Mouse (Mus musculus) megakaryocyte, embryonic 14.5 days (primary cell): ENCODE measurements around the gene Amh. TPM values are rescaled to one million over a fixed set of nuclear protein-coding genes. Genes with fewer than 3 reads are reported as not detected.

Source experiments
- H3K27me3 ChIP-seq: replicated peaks from 2 replicates; pipeline ENCODE3; 2012; ENCODE audit warnings: inconsistent platforms
- H3K36me3 ChIP-seq: replicated peaks from 2 replicates; pipeline ENCODE3; 2012; ENCODE audit warnings: low read length, inconsistent platforms, mixed read lengths
- H3K4me1 ChIP-seq: 2 replicates; pipeline ENCODE4 v1.6.1; 2012; ENCODE audit warnings: inconsistent platforms
- H3K4me3 ChIP-seq: replicated peaks from 2 replicates; pipeline ENCODE3; 2012; ENCODE audit warnings: moderate library complexity, mild to moderate bottlenecking, inconsistent platforms
- H3K9me3 ChIP-seq: 2 replicates; pipeline ENCODE4 v1.6.1; 2012; ENCODE audit warnings: inconsistent platforms
- FLI1 ChIP-seq: IDR thresholded peaks from 2 replicates; pipeline ENCODE4 v1.6.1; 2012; ENCODE audit warnings: low read length, inconsistent platforms, mixed read lengths
- GATA1 ChIP-seq: IDR thresholded peaks from 3 replicates; pipeline ENCODE4 v1.6.1; 2012; ENCODE audit warnings: mixed read lengths, low read length, inconsistent platforms, borderline replicate concordance
- polyA plus RNA-seq: library from polyadenylated mRNA; stranded (reverse); fragments of >175 nt; gene quantifications from 2 replicates; pipeline ENCODE4 v1.2.3, GENCODE M21; 2012; ENCODE audit warnings: low replicate concordance; ENCODE audit not compliant: insufficient read depth

Gene Amh
- polyA plus RNA-seq, 1 experiment = 1.1 TPM

DNA sequence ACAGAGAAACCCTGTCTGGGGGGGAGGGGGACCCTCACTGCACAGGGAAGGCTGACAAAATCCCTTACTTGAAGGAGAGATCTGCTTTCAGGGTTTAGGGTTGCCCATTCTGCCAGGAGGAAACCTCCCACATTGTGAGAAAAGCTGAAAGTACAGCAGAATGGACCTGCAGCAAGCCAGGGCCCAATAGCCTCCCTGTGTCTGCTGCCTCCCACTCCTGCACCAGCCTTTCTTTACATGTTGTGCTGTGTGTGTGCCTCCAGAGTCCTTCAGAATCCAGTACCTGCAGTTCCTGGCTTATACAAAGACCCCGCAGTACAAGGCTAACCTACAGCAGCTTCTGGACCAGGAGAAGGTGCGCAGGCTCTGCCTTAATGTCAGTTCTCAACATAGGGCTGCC is 20.7 kb upstream of the Amh start:
- no peak overlapping the region for H3K4me3 ChIP-seq
- H3K36me3 ChIP-seq = peaks cover 100% of the 10 kb centered on the region
- no peaks in the 10 kb centered on the region for H3K27me3 ChIP-seq
- peaks cover 13% of the 10 kb centered on the region for H3K4me1 ChIP-seq
- TF ChIP-seq GATA1 = no peak
- TF ChIP-seq FLI1 = no peak
- no peaks in the 10 kb centered on the region for H3K9me3 ChIP-seq

DNA sequence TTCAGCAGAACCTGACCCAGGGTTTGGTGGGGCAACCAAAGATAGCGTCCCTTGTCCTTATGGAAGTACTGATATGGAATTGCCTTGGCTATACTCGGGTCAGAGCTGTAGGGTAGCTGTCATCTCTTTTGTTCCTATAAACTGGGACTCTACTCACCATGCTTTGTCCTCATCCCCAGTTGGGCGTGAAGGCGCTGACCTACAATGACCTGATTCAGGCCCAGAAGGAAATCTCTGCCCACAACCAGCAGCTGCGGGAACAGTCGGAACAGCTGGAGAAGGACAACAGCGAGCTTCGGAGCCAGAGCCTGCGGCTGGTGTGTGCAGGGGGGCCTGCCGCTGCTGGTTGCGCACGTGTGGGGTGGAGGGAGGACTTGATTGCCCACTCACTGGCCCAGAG is 20.2 kb upstream of the Amh start:
- peaks cover 99% of the 10 kb centered on the region for H3K36me3 ChIP-seq

DNA sequence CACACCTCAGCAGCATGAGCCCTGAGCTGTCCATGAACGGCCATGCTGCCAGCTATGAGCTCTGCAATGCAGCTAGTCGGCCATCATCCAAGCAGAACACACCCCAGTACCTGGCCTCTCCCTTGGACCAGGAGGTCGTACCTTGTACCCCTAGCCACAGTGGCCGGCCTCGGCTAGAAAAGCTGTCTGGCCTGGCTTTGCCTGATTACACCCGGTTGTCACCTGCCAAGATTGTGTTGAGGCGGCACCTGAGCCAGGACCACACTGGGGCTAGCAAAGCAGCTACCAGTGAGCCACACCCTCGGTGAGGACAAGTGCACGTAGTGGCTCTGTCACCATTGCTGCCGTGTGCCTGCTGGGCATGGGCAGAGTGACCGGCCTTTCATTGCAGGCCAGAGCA is 19.1 kb upstream of the Amh start:
- Histone ChIP-seq H3K4me1 (peaks cover 5% of the 10 kb centered on the region; the same call in 1 of the 2 replicates), H3K4me3 (no peak overlapping the region), H3K36me3 (peaks cover 99% of the 10 kb centered on the region), H3K9me3 (no peaks in the 10 kb centered on the region), H3K27me3 (no peaks in the 10 kb centered on the region)
- TF ChIP-seq FLI1 (no peak), GATA1 (no peak)

More for the DNA sequence above, 20.2 kb upstream of the Amh start:
- TF ChIP-seq FLI1 (no peak), GATA1 (no peak)
- Histone ChIP-seq H3K4me3 (no peak overlapping the region), H3K9me3 (no peaks in the 10 kb centered on the region), H3K4me1 (peaks cover 7% of the 10 kb centered on the region), H3K27me3 (no peaks in the 10 kb centered on the region)

DNA sequence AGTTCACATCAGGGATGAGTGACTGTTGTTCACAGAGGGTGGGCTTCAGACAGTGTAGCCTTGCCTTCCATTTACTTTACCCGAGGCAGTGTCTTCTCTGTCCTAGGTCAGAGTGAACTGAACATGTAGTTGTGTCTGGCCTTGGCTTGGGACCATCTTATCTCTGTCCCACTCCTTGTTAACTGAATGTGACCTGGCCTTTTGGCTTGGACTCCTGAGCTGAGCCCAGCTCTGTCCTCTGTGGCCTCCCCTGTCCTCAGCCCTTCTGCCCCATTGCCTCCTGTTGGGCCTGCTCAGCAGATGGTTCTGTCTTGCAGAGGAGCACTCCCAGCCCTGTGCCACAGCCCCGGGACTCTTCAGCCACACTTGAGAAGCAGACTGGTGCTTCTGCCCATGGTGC is 17.5 kb upstream of the Amh start:
- no peak for TF ChIP-seq GATA1
- no peak for TF ChIP-seq FLI1
- Histone ChIP-seq H3K27me3 (no peaks in the 10 kb centered on the region), H3K4me1 (peaks cover 21% of the 10 kb centered on the region; the same call in 1 of the 2 replicates), H3K36me3 (peaks cover 99% of the 10 kb centered on the region), H3K9me3 (no peaks in the 10 kb centered on the region), H3K4me3 (no peak overlapping the region)

DNA sequence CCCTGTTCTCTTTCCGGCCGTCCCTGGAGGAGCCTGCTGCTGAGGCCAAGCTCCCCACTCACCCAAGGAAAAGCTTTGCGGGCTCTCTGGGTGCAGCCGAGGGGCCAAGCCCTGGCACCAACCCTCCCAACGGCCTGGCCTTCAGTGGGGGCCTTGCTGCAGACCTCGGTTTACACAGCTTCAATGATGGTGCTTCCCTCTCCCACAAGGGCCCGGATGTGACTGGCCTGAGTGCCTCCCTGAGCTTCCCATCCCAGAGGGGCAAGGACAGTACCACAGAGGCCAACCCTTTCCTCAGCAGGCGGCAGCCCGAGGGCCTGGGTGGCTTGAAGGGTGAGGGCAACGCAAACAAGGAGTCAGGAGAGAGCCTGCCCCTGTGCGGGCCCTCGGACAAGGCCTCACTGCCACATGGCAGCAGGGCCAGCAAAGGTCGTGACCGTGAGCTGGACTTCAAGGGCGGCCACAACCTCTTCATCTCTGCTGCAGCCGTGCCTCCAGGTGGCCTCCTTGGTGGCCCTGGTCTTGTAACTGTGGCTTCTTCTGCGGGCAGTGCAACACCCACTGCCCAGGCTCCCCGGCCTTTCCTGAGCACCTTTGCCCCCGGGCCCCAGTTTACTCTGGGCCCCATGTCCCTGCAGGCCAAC is 14.2 kb upstream of the Amh start:
- no peak overlapping the region for H3K4me3 ChIP-seq
- H3K27me3 ChIP-seq = no peaks in the 10 kb centered on the region
- H3K36me3 ChIP-seq = peaks cover 99% of the 10 kb centered on the region
- H3K9me3 ChIP-seq = no peaks in the 10 kb centered on the region
- TF ChIP-seq FLI1 (no peak), GATA1 (no peak)
- H3K4me1 ChIP-seq = peaks cover 46% of the 10 kb centered on the region

DNA sequence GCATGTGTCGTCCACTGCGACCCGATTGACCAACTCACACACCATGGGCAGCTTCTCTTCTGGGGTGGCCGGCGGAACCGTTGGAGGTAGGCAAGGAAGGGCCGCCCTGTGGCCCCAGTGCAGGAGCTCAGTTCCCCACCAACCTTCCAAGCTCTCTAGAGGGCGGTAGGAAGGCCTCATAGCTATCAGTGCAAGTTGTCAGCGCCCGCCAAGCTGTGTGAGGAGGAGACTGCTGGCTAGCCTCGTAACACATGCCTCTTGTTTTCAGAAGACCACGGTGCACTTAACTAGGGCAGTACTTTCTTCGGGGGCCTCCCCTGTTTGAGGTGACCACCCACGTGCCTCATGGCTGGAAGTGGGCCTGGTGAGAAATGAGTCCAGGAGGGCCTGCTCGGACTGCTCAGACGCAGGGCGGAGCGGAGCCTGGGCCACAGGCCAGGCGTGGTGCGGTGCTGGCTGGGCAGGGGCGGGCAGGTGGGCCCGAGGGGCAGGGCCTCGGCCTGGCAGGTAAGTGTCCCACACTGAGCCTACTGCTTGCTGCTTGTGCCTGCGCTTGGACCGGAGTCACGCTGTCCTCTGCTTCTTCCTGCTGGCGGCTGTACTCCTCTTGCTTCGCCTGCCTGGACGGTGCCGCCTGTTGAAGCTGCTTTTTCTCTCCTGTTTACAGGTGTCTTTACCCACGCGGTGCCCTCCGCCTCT is 13.4 kb upstream of the Amh start:
- Histone ChIP-seq H3K36me3 (peaks cover 99% of the 10 kb centered on the region), H3K27me3 (no peaks in the 10 kb centered on the region), H3K4me1 (peaks cover 53% of the 10 kb centered on the region), H3K9me3 (no peaks in the 10 kb centered on the region), H3K4me3 (no peak overlapping the region)
- TF ChIP-seq FLI1 = no peak
- TF ChIP-seq GATA1 = no peak

DNA sequence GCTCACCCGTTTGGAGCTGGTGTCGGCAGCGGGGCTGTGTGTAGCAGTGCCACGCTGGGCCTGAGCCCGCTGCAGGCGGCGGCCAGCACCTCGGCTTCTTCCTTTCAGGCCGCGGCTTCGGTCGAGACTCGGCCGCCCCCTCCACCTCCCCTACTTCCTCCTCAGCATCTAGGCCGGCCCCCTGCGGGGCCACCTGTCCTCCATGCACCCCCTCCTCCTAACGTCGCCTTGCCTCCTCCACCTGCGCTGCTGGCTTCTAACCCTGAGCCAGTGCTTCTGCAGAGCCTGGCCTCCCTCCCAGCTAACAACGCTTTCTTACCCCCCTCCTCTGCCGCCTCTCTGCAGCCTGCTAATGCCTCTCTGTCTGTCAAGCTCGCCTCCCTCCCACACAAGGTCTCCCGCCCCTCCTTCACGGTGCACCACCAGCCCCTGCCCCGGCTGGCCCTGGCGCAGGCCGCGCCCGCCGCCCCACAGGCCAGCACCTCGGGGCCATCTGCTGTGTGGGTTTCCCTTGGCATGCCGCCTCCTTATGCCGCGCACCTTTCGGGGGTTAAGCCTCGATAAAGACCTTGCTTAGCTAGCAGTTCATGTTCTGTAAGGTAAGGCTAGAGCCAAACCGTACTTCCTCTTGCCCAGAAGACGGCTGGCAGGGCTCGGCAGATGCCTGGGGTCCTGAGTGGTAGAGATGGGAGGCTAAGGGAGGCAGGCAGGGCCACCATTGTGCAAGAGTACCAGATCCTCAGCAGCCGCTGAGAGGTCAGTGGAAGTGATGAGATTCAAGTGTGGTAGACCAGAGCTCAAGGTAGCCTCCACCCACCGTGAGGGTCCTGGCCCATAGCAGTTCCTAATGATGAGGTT is 12.6 kb upstream of the Amh start:
- H3K36me3 ChIP-seq = peaks cover 94% of the 10 kb centered on the region

DNA sequence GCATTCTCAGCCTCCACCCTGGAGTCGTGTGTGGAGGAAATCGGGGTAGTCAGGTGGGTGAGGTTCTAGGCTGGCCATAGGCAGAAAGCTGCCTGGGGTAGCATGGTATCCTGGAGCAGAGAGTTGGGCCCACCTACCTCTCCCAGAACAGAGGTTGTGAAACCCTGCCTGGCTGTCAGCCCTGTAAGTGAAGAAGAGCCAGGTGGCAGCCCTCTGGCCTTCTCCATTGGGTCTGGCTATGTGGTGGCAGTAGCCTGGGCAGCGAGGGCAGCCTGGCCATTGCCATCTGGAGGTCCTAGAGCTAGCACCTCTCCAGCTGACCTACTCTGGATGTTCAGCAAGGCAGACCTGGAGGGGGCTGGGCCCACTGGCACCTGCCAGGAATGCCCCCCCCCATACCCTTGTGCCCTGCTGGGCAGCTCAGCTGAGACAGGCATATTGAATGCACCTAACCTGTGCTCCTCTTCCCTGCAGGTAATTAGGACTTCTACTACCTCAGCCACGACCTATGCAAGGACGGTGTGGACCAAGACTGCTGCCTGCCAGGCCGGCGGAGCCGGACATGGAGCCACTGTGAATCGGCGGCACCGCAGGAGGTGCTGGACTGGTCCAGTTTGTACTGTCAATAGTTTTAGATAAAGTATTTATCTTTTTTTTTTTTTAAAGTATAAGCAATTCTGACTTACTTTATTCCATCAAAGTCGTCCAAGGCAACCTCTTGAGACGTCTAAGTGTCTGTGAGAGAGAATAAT is 11.8 kb upstream of the Amh start:
- no peak for TF ChIP-seq FLI1
- no peak for TF ChIP-seq GATA1
- H3K36me3 ChIP-seq = peaks cover 86% of the 10 kb centered on the region
- H3K4me1 ChIP-seq = peaks cover 62% of the 10 kb centered on the region
- no peaks in the 10 kb centered on the region for H3K9me3 ChIP-seq
- no peaks in the 10 kb centered on the region for H3K27me3 ChIP-seq
- H3K4me3 ChIP-seq = no peak overlapping the region

More for the DNA sequence above, 12.6 kb upstream of the Amh start:
- Histone ChIP-seq H3K27me3 (no peaks in the 10 kb centered on the region), H3K4me3 (no peak overlapping the region), H3K9me3 (no peaks in the 10 kb centered on the region), H3K4me1 (peaks cover 61% of the 10 kb centered on the region)
- TF ChIP-seq FLI1 (no peak), GATA1 (no peak)

DNA sequence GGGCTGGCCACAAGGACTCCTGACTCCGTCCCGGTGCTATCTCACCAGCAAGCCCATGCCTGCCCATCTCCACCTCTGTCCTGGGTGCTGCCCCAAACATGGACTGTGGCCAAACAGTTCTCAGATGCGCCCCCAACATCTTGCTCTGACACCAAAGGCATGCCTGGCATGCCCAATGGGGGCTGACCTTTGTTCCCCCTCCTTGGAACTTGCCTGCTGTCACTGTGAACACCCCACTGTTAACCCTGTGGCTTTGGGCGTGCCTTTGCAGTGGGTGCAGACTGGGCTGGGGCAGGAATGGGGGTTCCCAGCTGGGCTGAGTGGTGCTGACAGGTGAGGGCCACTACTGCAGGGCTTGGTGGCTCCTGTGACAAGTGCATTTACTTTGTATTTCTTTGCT is 11.2 kb upstream of the Amh start:
- Histone ChIP-seq H3K4me1 (peaks cover 62% of the 10 kb centered on the region), H3K9me3 (no peaks in the 10 kb centered on the region), H3K27me3 (no peaks in the 10 kb centered on the region), H3K36me3 (peaks cover 80% of the 10 kb centered on the region), H3K4me3 (no peak overlapping the region)
- no peak for TF ChIP-seq GATA1
- TF ChIP-seq FLI1 = no peak
